Mouse (Mus musculus) midbrain, embryonic 11.5 days (tissue): ENCODE measurements around the gene Phactr2. TPM values are rescaled to one million over a fixed set of nuclear protein-coding genes. Genes with fewer than 3 reads are reported as not detected.
A peak's percentile ranks its signal among the peaks of the same experiment; 100 is the strongest.
"Not testable (repeated sequence)": the region's sequence is repeated elsewhere in the genome, so short reads cannot be mapped to it uniquely, and the experiment has no call there.

Experiments
- ATAC-seq: fragments of 200-750 bp; cut with Nextera tagmentation; 2 replicates; pipeline ENCODE4 v1.8.0; 2017; ENCODE audit warnings: moderate TSS enrichment, moderate library complexity; ENCODE audit not compliant: low FRiP score
- DNase-seq: peaks from one replicate; pipeline ENCODE4 v3.0.0; 2015; ENCODE audit warnings: low spot score; ENCODE audit errors: missing footprints
- H3K27ac ChIP-seq: fragments of 300-500 bp; sonication (generic); 2 replicates; pipeline ENCODE4 v1.5.1; 2014; ENCODE audit warnings: low read depth, low read length
- H3K27me3 ChIP-seq: fragments of 300-500 bp; sonication (generic); 2 replicates; pipeline ENCODE4 v1.6.1; 2014; ENCODE audit warnings: mild to moderate bottlenecking, low read length, moderate library complexity, mixed read lengths; ENCODE audit not compliant: control insufficient read depth, insufficient read depth
- H3K36me3 ChIP-seq: fragments of 300-500 bp; sonication (generic); 2 replicates; pipeline ENCODE4 v1.6.1; 2014; ENCODE audit warnings: mild to moderate bottlenecking, low read length, moderate library complexity, mixed read lengths; ENCODE audit not compliant: control insufficient read depth, insufficient read depth
- H3K4me1 ChIP-seq: fragments of 300-500 bp; sonication (generic); 2 replicates; pipeline ENCODE4 v1.6.1; 2014; ENCODE audit warnings: low read length; ENCODE audit not compliant: control insufficient read depth, insufficient read depth
- H3K4me2 ChIP-seq: fragments of 300-500 bp; sonication (generic); 2 replicates; pipeline ENCODE4 v1.6.1; 2014; ENCODE audit warnings: mild to moderate bottlenecking, moderate library complexity
- H3K4me3 ChIP-seq: fragments of 300-500 bp; sonication (generic); 2 replicates; pipeline ENCODE4 v1.5.1; 2014; ENCODE audit warnings: low read depth, low read length
- H3K9ac ChIP-seq: fragments of 300-500 bp; sonication (generic); 2 replicates; pipeline ENCODE4 v1.6.1; 2014; ENCODE audit warnings: low read length
- H3K9me3 ChIP-seq: fragments of 300-500 bp; sonication (generic); 2 replicates; pipeline ENCODE4 v1.6.1; 2016; ENCODE audit warnings: low read length; ENCODE audit not compliant: control insufficient read depth
- WGBS: fragments of 180-500 bp; shearing (Covaris S2); extraction: QIAGEN DNeasy Blood & Tissue Kit; methylation state at CpG from one replicate; pipeline ENCODE4 v1.1.7; 2014; 5-methylcytosine and 5-hydroxymethylcytosine counted together
- polyA plus RNA-seq: library from polyadenylated mRNA; unstranded; fragments of >200 nt; fragmentation: Nextera tagmentation; extraction: Ambion mirVana; gene quantifications from 2 replicates; pipeline ENCODE4 v1.2.1, GENCODE M21; 2014

Phactr2 gene
- polyA plus RNA-seq, 1 experiment from 2014 or later = 13.7 TPM

DNA sequence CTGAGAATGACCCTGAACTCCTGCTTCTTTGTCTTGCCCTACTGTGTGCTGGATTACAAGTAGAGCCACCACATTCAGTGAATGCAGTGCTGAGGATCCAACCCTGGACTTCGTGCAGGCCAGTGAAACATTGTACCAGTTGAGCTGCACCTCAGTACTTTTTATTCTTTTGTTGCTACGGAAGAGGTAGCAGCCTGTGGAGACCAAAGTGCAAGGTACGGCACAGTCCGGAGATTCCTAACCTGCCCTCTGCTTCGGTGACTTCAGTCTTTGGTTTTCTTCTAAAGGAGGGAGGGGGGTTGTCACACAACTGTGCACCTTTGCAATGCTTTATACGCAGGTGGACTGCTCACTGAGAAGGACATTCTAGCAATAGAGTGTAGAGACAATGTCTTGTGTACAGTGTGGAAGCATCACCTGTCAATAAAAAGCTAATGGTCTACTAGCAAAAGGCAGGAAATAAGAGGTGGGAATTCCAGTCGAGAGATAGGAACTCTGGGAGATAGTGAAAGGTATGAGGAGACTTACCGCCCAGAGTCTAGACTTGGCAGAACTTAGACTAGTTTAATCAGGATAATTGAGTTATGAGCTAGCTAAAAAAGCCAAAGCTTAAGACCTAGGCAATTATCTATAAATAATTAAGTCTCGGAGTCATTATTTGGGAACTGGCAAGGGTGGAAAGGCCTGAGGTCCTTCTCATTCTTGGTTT, 19.9 kb upstream of the Phactr2 start:
- ATAC-seq (no peak), DNase-seq (no peak)
- 88% methylated on average over 9 of the region's 9 CpGs for WGBS
- no peak overlapping the region for H3K4me3 ChIP-seq
- H3K9me3 ChIP-seq = no peaks in the 10 kb centered on the region
- no peaks in the 10 kb centered on the region for H3K4me1 ChIP-seq
- H3K4me2 ChIP-seq = no peak overlapping the region
- H3K9ac ChIP-seq = no peak overlapping the region
- H3K36me3 ChIP-seq = no peaks in the 10 kb centered on the region
- H3K27me3 ChIP-seq = no peaks in the 10 kb centered on the region
- no peak overlapping the region for H3K27ac ChIP-seq

DNA sequence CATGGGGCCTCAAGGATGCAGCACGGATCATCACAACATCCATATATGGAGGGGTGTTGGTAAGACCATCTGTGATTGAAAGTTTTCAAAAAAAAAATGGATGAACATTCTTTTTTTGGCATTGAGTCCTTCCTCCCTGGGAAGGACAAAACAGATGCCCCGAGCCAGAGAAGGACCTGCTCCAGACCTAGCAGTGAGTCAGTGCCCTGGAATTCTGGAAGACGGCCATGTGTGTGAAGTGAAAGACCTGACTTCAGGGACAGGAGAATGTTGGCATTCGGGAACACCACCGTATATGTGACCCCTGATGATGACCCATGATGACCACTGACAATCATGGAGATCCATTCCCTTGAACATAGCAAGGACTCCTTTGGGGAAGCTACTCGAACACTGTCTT, 15.5 kb upstream of the Phactr2 start:
- Histone ChIP-seq H3K4me3 (no peak overlapping the region), H3K4me2 (no peak overlapping the region), H3K9ac (no peak overlapping the region), H3K36me3 (no peaks in the 10 kb centered on the region), H3K27me3 (no peaks in the 10 kb centered on the region), H3K27ac (no peak overlapping the region), H3K4me1 (no peaks in the 10 kb centered on the region), H3K9me3 (no peaks in the 10 kb centered on the region)
- DNase-seq (no peak), ATAC-seq (no peak)
- 89% methylated on average over 6 of the region's 6 CpGs for WGBS

DNA sequence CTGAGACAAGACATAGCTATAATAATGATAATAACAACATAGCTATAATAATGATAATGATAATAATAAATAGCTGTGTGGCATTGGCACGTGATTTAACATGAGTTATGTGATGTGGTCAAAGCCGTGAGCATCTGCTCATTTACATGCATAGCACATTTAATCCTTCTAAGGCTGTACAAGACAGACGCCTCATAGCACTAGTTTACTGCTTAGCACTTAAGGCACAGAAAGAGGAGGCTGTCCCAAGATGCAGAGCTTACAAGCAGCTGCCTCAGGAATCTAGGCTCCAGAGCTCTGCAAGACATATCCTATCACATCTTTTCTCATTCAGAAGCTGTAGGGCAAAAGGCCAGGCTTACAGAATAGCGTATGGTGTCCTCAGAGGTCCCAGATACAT, 11.7 kb upstream of the Phactr2 start:
- no peak for DNase-seq
- no peak overlapping the region for H3K9ac ChIP-seq
- H3K4me2 ChIP-seq = no peak overlapping the region
- no peaks in the 10 kb centered on the region for H3K4me1 ChIP-seq
- no peaks in the 10 kb centered on the region for H3K9me3 ChIP-seq
- no peak overlapping the region for H3K27ac ChIP-seq
- H3K36me3 ChIP-seq = no peaks in the 10 kb centered on the region
- no peak for ATAC-seq
- H3K4me3 ChIP-seq = no peak overlapping the region
- WGBS = 74% methylated on average over 4 of the region's 4 CpGs
- no peaks in the 10 kb centered on the region for H3K27me3 ChIP-seq

DNA sequence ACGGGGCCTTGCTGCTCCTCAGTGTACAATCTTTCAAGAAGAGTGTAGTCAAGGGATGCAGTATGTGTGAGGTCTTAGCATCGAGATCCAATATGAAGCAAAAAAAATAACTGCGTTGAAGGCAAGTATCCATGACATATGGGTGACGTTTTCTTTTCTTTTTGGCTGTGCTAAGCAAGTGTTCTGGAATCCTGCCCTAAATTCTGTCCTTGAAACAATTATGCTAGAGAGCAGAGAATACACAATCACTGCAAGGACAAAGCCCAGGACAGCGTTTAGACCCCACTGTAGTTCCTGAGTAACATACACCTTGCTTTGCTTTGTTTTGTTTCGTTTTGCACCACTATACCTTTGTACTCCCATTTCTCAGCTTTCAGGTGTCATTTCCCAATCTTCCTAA, 5.1 kb upstream of the Phactr2 start:
- Histone ChIP-seq H3K36me3 (no peaks in the 10 kb centered on the region), H3K4me3 (no peak overlapping the region), H3K27ac (no peak overlapping the region), H3K27me3 (peaks cover 3% of the 10 kb centered on the region; the same call in 1 of the 2 replicates), H3K9me3 (no peaks in the 10 kb centered on the region), H3K4me1 (peaks cover 3% of the 10 kb centered on the region; the same call in 1 of the 2 replicates), H3K4me2 (no peak overlapping the region), H3K9ac (no peak overlapping the region)
- ATAC-seq (no peak), DNase-seq (no peak)
- WGBS = 83% methylated on average over 6 of the region's 6 CpGs

DNA sequence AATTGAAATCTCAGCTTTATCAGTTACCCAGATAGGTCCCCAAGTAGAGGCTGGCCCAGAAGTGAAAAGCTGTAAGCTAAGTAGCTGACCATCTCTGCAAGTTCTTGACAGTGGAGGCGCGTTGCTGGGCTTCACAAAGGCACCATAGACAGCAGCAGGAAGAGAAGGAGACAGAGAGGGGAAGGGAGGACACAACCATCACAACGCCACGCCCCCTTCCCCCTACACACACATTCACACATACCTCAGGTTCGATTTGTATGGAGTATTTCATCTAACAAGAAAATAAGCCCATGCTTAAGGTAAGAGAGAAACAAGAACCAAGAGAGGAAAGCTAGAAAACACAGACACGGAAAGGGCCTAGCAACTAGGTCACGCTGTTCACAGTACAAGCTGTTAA, 909 bp upstream of the Phactr2 start:
- no peak for DNase-seq

DNA sequence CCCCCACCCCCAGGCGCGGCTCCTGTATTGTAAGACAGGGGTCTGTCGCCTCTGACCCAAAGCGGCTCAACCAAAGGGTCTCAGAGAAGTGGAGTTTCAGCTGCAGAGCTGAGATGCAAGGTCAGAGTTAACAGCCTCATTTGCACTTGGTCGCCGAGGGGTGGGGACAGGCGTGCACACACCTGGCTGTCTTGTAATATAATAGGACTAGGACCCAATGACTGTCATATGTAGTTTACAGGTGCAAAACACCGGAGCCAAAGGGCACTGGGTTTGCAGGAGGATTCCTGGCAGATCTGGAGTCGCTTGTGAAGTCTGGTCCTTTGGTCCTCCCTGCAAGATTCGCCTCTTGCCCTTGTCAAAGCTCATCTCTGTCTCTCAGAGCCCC, 350 bp upstream of the Phactr2 start:
- Histone ChIP-seq H3K9ac (peak overlapping the region; percentile 81), H3K27ac (no peak overlapping the region), H3K36me3 (no peaks in the 10 kb centered on the region), H3K4me1 (peaks cover 10% of the 10 kb centered on the region), H3K4me2 (peak overlapping the region; percentile 100), H3K4me3 (peak overlapping the region; percentile 66), H3K9me3 (no peaks in the 10 kb centered on the region), H3K27me3 (peaks cover 13% of the 10 kb centered on the region; the same call in 1 of the 2 replicates)
- DNase-seq = no peak
- no peak for ATAC-seq
- 4% methylated on average over 10 of the region's 10 CpGs for WGBS

More for the DNA sequence above, 909 bp upstream of the Phactr2 start:
- peaks cover 10% of the 10 kb centered on the region for H3K4me1 ChIP-seq
- H3K9ac ChIP-seq = no peak overlapping the region
- H3K27ac ChIP-seq = no peak overlapping the region
- H3K27me3 ChIP-seq = peaks cover 13% of the 10 kb centered on the region; the same call in 1 of the 2 replicates
- no peak overlapping the region for H3K4me3 ChIP-seq
- no peaks in the 10 kb centered on the region for H3K9me3 ChIP-seq
- H3K36me3 ChIP-seq = no peaks in the 10 kb centered on the region
- no peak for ATAC-seq
- no peak overlapping the region for H3K4me2 ChIP-seq
- WGBS = 44% methylated on average over 7 of the region's 7 CpGs

DNA sequence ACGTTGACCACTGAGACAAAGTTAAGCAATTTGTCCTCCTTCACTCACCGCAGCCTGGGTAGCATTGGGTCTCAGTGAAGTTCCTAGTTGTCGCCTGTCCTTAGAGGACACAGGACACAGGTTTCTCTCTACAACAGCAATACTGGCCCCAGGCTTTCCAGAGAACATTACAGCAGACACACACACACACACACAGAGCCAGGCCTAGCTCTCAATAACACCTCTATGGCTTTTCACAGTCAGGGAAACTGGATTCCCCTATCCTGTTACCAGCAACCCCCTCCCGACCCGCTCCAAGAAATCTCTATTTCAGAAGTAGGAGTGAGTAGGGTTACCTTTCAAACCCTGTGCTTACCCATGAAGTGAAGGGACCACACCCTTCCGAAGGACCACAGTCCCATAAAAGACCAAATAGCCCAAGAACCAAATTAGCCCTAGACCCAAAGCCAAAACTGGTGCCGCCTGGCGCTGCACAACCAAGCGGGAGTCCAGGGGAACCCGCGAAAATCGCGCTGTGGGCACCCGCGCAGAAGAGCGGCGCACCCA, 852 bp downstream of the Phactr2 start:
- Histone ChIP-seq H3K27me3 (peaks cover 13% of the 10 kb centered on the region; the same call in 1 of the 2 replicates), H3K4me2 (peak overlapping the region; percentile 100), H3K4me1 (peaks cover 10% of the 10 kb centered on the region), H3K27ac (no peak overlapping the region), H3K9ac (peak overlapping the region; percentile 81), H3K9me3 (no peaks in the 10 kb centered on the region), H3K36me3 (no peaks in the 10 kb centered on the region), H3K4me3 (peak overlapping the region; percentile 66)
- 17% methylated on average over 17 of the region's 17 CpGs for WGBS
- DNase-seq (peak; percentile 92), ATAC-seq (peak; percentile 64)

DNA sequence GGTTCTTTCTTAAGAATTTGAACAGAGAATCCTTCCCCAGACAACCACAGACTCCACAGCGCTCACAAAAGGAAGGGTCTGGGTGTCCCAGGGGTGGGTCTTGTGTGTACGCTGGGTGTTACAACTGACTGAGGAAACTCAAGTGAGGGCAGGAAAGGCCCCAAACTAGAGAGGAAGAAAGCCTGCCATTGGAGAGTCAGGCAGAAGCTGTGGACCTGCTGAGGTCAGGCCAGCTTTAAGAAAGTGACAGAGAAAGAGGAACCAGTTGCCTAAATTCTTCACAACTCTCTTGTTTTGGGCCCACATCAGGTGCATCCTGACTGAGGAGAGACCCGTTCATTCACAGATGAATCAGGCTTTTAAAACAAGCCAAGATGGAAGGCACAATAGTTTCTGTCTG, 4.0 kb downstream of the Phactr2 start:
- H3K27me3 ChIP-seq = peaks cover 13% of the 10 kb centered on the region; the same call in 1 of the 2 replicates
- H3K9ac ChIP-seq = no peak overlapping the region
- no peak for DNase-seq
- H3K4me2 ChIP-seq = no peak overlapping the region
- H3K27ac ChIP-seq = no peak overlapping the region
- peaks cover 10% of the 10 kb centered on the region for H3K4me1 ChIP-seq
- ATAC-seq = no peak
- H3K36me3 ChIP-seq = no peaks in the 10 kb centered on the region
- H3K9me3 ChIP-seq = no peaks in the 10 kb centered on the region
- no peak overlapping the region for H3K4me3 ChIP-seq
- 88% methylated on average over 3 of the region's 3 CpGs for WGBS

DNA sequence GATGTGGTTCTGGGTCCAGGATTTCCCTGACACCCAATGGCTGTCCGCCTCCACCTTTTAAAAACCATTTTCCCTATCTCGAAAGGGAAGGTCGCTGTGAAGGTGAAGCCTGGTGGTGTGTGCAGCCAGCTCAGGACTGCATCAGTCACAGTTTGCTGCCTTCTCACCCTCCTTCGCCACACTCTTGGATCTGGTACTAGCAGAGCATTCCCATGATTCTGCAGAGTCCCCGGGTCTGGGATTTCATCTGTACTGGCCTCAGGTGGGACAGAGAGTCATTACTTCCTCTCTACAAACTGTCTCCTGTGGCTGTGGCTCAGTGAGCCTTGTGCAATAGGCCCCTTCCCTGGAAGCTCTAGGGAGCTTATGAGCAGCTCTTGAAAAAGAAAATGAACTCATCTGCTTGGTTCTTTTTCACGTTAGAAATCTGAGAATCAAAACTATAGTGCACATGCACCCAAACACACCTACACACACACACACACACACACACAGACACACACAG, 6.1 kb downstream of the Phactr2 start:
- H3K9me3 ChIP-seq, ATAC-seq, H3K27me3 ChIP-seq, H3K4me3 ChIP-seq, H3K4me1 ChIP-seq, H3K36me3 ChIP-seq, DNase-seq, H3K27ac ChIP-seq, H3K4me2 ChIP-seq, H3K9ac ChIP-seq: not testable (repeated sequence)
- 89% methylated on average over 6 of the region's 6 CpGs for WGBS
